Mouse (Mus musculus) kidney, embryonic 16.5 days (tissue): ENCODE data around the gene Tle6. TPM values are rescaled to one million over a fixed set of nuclear protein-coding genes. Genes with fewer than 3 reads are reported as not detected.
"Not testable (repeated sequence)": the region's sequence is repeated elsewhere in the genome, so short reads cannot be mapped to it uniquely, and the experiment has no call there.

Experiments used
- ATAC-seq: fragments of 200-750 bp; cut with Nextera tagmentation; 2 replicates; pipeline ENCODE4 v1.8.0; 2017; ENCODE audit warnings: moderate TSS enrichment; ENCODE audit not compliant: low FRiP score, low TSS enrichment
- H3K27ac ChIP-seq: fragments of 300-500 bp; sonication (generic); 2 replicates; pipeline ENCODE4 v1.5.1; 2014; ENCODE audit warnings: low read length
- H3K27me3 ChIP-seq: fragments of 300-500 bp; sonication (generic); 2 replicates; pipeline ENCODE4 v1.6.1; 2014; ENCODE audit warnings: low read length, control low read depth, mixed read lengths; ENCODE audit not compliant: insufficient read depth
- H3K36me3 ChIP-seq: fragments of 300-500 bp; sonication (generic); 2 replicates; pipeline ENCODE4 v1.6.1; 2014; ENCODE audit warnings: low read length, control low read depth, mixed read lengths; ENCODE audit not compliant: insufficient read depth
- H3K4me1 ChIP-seq: fragments of 300-500 bp; sonication (generic); 2 replicates; pipeline ENCODE4 v1.6.1; 2014; ENCODE audit warnings: low read length, control low read depth, mixed read lengths; ENCODE audit not compliant: insufficient read depth
- H3K4me2 ChIP-seq: fragments of 300-500 bp; sonication (generic); replicated peaks from 2 replicates; pipeline ENCODE4 v1.6.1; 2014; ENCODE audit warnings: low read depth, low read length
- H3K4me3 ChIP-seq: fragments of 300-500 bp; sonication (generic); 2 replicates; pipeline ENCODE4 v1.5.1; 2014; ENCODE audit warnings: mild to moderate bottlenecking, low read length
- H3K9ac ChIP-seq: fragments of 300-500 bp; sonication (generic); replicated peaks from 2 replicates; pipeline ENCODE4 v1.6.1; 2014; ENCODE audit warnings: low read length
- H3K9me3 ChIP-seq: fragments of 300-500 bp; sonication (generic); 2 replicates; pipeline ENCODE4 v1.6.1; 2016; ENCODE audit warnings: low read length, control low read depth
- WGBS: fragments of 180-500 bp; shearing (Covaris S2); extraction: QIAGEN DNeasy Blood & Tissue Kit; methylation state at CpG from one replicate; pipeline ENCODE4 v1.1.7; 2014; 5-methylcytosine and 5-hydroxymethylcytosine counted together
- polyA plus RNA-seq: library from polyadenylated mRNA; unstranded; fragments of >200 nt; fragmentation: Nextera tagmentation; extraction: Ambion mirVana; gene quantifications from 2 replicates; pipeline ENCODE4 v1.2.1, GENCODE M21; 2015

Gene Tle6
- polyA plus RNA-seq, 1 experiment from 2014 or later, result 18.5 TPM

- Histone ChIP-seq H3K4me3 (peak overlapping the region; percentile 75; the same call in 1 of the 2 replicates), H3K36me3 (no peaks in the 10 kb centered on the region), H3K27me3 (no peaks in the 10 kb centered on the region), H3K9ac (peak overlapping the region; percentile 97), H3K27ac (0 out of 2 replicates have a peak overlapping the region, but pooled peaks have one; percentile 98), H3K4me2 (peak overlapping the region; percentile 88), H3K9me3 (no peaks in the 10 kb centered on the region), H3K4me1 (peaks cover 14% of the 10 kb centered on the region)
- 77% methylated on average over 8 of the region's 8 CpGs for WGBS
- no peak for ATAC-seq
Observed at GRCm38 (mm10) chr10:81641978-81642647, 41.2 kb upstream of the Tle6 start.

GRCm38 (mm10) chr10:81641566-81641965, 40.7 kb upstream of the Tle6 start:
- WGBS, result 96% methylated on average over 2 of the region's 2 CpGs

DNA sequence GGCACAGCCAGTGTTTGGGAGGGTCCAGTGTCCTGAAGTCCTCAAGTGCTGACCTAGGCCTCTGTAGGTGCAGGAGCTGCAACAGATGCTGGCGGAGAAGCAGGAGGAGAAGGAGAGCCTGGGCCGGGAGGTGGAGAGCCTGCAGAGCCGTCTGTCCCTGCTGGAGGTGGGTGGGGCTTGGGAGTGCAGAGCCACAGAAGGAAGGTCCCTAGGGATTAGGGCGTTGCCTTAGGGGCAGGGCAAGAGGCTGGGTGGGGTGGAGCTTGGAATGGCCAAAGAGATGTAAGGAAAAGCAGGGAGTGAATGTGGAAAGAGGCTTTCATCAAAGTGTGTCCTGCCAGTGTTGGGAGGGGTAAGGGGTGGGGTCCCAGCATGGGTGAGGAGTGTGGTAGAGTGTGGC, 40.0 kb upstream of the Tle6 start:
- ATAC-seq, result not testable (repeated sequence)
- WGBS, result 47% methylated on average over 4 of the region's 4 CpGs

More at GRCm38 (mm10) chr10:81641566-81641965, 40.7 kb upstream of the Tle6 start:
- Histone ChIP-seq H3K36me3 (no peaks in the 10 kb centered on the region), H3K9ac (no peak overlapping the region; the same call in 1 of the 2 replicates), H3K27me3 (no peaks in the 10 kb centered on the region), H3K4me1 (peaks cover 14% of the 10 kb centered on the region), H3K4me2 (no peak overlapping the region), H3K4me3 (no peak overlapping the region), H3K9me3 (no peaks in the 10 kb centered on the region), H3K27ac (no peak overlapping the region)
- no peak for ATAC-seq

GRCm38 (mm10) chr10:81638101-81638500, 37.2 kb upstream of the Tle6 start:
- 83% methylated on average over 6 of the region's 6 CpGs for WGBS
- no peaks in the 10 kb centered on the region for H3K36me3 ChIP-seq
- no peak overlapping the region for H3K27ac ChIP-seq
- H3K9me3 ChIP-seq, result no peaks in the 10 kb centered on the region
- peaks cover 18% of the 10 kb centered on the region for H3K4me1 ChIP-seq
- H3K27me3 ChIP-seq, result no peaks in the 10 kb centered on the region
- no peak overlapping the region for H3K9ac ChIP-seq
- no peak overlapping the region for H3K4me3 ChIP-seq
- ATAC-seq, result no peak
- H3K4me2 ChIP-seq, result no peak overlapping the region

More for the DNA sequence above, 40.0 kb upstream of the Tle6 start:
- peaks cover 14% of the 10 kb centered on the region for H3K4me1 ChIP-seq
- H3K4me3 ChIP-seq, H3K4me2 ChIP-seq, H3K9me3 ChIP-seq, H3K27me3 ChIP-seq, H3K9ac ChIP-seq, H3K36me3 ChIP-seq, H3K27ac ChIP-seq: not testable (repeated sequence)

DNA sequence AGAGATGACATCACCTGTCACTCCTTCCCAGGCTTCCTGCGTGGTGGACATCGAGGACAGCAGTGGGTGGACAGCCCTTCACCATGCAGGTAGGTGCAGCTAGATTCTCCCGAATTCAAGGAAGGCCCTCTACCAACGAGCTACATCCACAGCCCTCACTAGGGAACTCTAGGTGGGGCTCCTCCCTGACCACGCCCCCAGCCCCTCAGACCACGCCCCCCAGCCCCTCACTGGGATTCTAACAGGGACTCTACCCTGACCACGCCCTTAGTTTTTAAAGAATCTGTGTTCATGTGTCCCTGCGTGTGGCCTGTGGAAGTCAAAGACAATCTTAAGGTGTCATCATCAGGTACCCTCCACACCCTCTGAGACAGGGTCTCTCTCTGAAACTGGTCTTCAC, 35.5 kb upstream of the Tle6 start:
- H3K4me1 ChIP-seq, result peaks cover 10% of the 10 kb centered on the region
- 20% methylated on average over 8 of the region's 8 CpGs for WGBS
- H3K9me3 ChIP-seq, result no peaks in the 10 kb centered on the region

GRCm38 (mm10) chr10:81633253-81634099, 32.6 kb upstream of the Tle6 start:
- Histone ChIP-seq H3K4me1 (peaks cover 10% of the 10 kb centered on the region), H3K27ac (peak overlapping the region; percentile 87), H3K4me3 (peak overlapping the region; percentile 59), H3K9ac (peak overlapping the region; percentile 73), H3K4me2 (peak overlapping the region; percentile 76), H3K27me3 (no peaks in the 10 kb centered on the region), H3K36me3 (no peaks in the 10 kb centered on the region), H3K9me3 (no peaks in the 10 kb centered on the region)
- peak; percentile 97 for ATAC-seq
- 1% methylated on average over 37 of the region's 37 CpGs for WGBS

More for the DNA sequence above, 35.5 kb upstream of the Tle6 start:
- H3K9ac ChIP-seq, result no peak overlapping the region
- no peak overlapping the region for H3K4me2 ChIP-seq
- H3K4me3 ChIP-seq, result no peak overlapping the region
- no peak overlapping the region for H3K27ac ChIP-seq
- no peaks in the 10 kb centered on the region for H3K27me3 ChIP-seq
- H3K36me3 ChIP-seq, result no peaks in the 10 kb centered on the region
- ATAC-seq, result no peak

DNA sequence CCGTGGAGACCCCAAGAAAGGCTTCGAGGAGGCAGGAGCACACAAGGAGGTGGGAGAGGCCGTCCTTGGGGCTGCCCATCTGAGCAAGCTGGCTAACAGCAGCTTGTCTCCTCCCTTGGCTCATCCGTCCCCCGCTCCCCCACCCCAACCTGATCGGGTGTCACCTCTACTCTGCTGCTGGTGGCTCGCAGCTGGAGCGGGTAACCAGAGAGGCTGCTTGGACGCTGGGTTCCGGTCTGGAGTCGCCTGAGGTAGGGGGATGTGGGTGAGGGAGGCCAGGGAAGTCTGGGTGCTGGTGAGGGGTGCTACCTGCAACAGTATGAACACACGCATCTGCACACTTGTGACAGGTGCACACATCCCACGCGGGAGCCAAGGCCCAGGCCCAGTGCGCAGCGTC, 27.5 kb upstream of the Tle6 start, which contains the start of gene Ankrd24:
Ankrd24 (plus strand) TSS at position 151 of the 400 bp plus-strand sequence.
- Histone ChIP-seq H3K9ac (peak within 1 kb of the TSS; percentile 90), H3K9me3 (no peaks in the 10 kb centered on the region), H3K4me1 (peaks cover 17% of the 10 kb centered on the region), H3K36me3 (peaks cover 23% of the 10 kb centered on the region), H3K4me3 (peak within 1 kb of the TSS; percentile 80), H3K27me3 (no peaks in the 10 kb centered on the region), H3K4me2 (peak within 1 kb of the TSS; percentile 88), H3K27ac (peak within 1 kb of the TSS; percentile 95)
- WGBS, result 48% methylated on average over 14 of the region's 16 CpGs
- ATAC-seq, result peak; percentile 21

DNA sequence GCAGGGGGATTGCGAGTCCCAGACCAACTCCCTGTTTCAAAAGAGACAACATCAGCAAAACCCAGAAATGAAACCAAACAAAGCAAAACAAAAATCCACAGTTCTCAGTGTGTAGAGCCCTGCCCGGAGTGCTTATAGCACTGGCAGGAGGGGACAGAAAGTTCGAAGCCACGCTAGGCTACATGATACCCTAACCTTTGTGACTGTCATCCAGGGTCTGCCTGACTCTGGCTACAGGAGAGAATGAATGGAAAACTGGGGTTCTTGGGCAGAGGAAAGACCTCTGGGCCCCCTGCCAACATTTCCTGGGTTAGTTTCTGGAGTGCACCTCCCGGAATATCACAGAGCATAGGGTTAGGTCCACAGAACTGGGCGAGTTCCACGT, 27.0 kb upstream of the Tle6 start:
- H3K27ac ChIP-seq, result peak overlapping the region; percentile 95
- H3K36me3 ChIP-seq, result peaks cover 24% of the 10 kb centered on the region
- peak overlapping the region; percentile 80 for H3K4me3 ChIP-seq
- H3K27me3 ChIP-seq, result no peaks in the 10 kb centered on the region
- peaks cover 14% of the 10 kb centered on the region for H3K4me1 ChIP-seq
- peak overlapping the region; percentile 90 for H3K9ac ChIP-seq
- H3K9me3 ChIP-seq, result no peaks in the 10 kb centered on the region
- 47% methylated on average over 7 of the region's 7 CpGs for WGBS
- H3K4me2 ChIP-seq, result peak overlapping the region; percentile 88
- peak; percentile 32 for ATAC-seq

DNA sequence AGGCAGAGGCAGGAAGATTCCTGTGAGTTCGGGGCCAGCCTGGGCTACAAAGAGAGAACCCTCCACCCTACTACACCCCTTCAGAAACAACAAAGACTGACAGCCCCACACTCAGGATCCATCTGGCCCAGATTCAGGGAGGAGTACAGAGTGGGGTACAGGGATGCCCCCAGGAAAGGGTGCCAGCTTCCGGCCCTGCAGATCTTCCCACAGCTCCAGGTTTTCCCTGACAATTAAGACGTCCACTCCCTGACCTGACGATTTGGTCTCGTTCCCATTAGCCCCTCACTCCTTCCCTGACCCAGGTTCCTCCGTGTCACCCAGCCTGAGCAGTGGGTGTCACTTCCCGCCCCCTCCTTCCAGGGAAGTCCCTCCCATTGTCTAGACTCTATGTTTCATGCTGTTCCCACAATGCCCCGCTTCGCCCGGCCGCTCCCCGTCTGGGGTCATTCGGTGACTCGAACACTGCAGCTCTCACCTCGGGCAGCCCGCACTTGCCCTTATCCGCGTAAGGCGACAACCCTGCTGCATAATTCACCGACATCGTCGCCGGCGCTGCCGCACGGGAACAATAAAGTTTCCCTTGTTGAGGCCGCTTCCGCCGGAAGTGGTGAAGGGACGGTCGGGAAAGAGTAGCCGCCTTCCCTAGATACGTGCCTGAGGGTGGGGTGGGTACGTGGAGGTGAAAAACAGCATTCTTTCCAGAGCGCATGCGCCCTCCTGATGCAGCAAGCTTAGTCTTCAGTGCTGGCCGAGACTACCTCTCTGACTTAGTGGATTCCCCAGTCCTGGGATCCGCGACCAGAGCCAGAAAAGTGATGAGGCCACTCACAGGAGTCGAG, 26.3 kb upstream of the Tle6 start, which contains the start of gene Sirt6:
Sirt6 (minus strand) TSS at position 804 of the 842 bp plus-strand sequence.
- peak within 1 kb of the TSS; percentile 88 for H3K4me2 ChIP-seq
- peak within 1 kb of the TSS; percentile 80 for H3K4me3 ChIP-seq
- no peaks in the 10 kb centered on the region for H3K27me3 ChIP-seq
- peaks cover 28% of the 10 kb centered on the region for H3K36me3 ChIP-seq
- WGBS, result 4% methylated on average over 40 of the region's 40 CpGs
- peak within 1 kb of the TSS; percentile 90 for H3K9ac ChIP-seq
- peaks cover 14% of the 10 kb centered on the region for H3K4me1 ChIP-seq
- ATAC-seq, result peak; percentile 91
- peak within 1 kb of the TSS; percentile 95 for H3K27ac ChIP-seq
- no peaks in the 10 kb centered on the region for H3K9me3 ChIP-seq
